Mouse (Mus musculus) heart, adult 10 weeks (tissue): ENCODE results near the gene Pjvk. TPM values are rescaled to one million over a fixed set of nuclear protein-coding genes. Genes with fewer than 3 reads are reported as not detected.

Experiments used
- polyA plus RNA-seq: library from polyadenylated mRNA; stranded (reverse); fragments of 350-450 nt; fragmentation: Illumina TruSeq; extraction: RNeasy Lipid Tissue Mini Kit (QIAGEN cat#74804); gene quantifications from one replicate; pipeline ENCODE4 v1.2.3, GENCODE M21; 2014; ENCODE audit warnings: low read depth, low replicate concordance

Gene Pjvk
- polyA plus RNA-seq: not detected

DNA sequence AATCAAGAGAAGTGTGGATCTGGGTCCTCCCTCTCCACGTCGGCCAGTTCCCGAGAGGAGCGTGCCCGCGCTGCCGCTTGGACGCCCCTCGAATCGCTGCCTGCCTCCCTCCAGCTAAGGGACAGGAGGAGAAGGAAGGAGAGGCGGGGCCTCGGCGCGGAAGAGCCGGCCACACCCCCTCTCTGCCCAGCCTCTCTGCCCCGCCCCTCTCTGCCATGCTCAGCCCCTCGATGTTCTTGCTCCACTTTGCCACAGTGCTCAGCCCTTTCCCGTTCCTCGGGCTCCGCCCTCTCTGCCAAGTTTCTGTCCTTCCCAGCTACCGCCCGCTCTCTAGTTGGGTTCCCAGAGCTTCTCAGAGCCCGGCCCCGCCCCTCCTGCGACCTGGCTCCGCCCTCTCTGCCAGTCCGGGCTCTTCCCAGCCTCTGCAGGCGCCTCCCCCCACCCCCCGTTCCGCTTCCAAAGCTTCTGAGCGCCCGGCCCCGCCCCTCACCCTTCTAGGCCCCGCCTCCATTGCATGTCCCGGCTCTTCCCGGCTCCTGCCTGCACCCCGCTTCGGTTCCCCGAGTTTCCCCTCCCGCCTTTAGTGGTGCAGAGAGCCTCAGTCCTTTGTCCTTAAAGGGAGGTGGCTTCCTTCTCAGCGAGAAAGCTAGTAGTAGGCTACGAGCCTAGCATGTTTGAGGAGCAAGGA is at the start of gene Pjvk, which contains the start of gene Prkra:
Gene Pjvk, plus strand, starts transcription at position 594 of the 688 bp plus-strand sequence.
Gene Prkra, minus strand, starts transcription at position 133 of the 688 bp plus-strand sequence.

DNA sequence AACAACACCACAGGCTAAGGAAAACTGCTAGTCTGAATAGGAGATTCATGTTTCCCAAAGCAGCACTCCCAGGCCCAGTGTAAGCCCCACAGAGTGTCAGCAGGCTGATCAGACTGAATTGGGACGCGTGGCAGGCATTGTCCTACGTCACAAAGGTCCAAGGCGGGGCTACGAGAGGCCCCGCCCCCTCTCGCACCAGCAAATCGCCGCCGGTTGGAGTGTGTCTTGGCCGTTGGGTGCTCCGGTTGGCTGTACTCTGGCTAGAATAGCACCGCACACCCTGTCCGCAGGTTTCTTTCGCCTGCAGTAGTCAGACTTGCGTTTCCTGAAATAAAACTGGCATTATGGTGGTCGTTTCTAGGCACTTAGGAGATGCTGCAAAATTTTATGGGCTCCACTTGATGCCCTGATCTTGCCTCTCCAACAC is 24.7 kb downstream of the Pjvk start, which contains the start of gene Fkbp7:
Gene Fkbp7, minus strand, starts transcription at position 151 of the 427 bp plus-strand sequence.

DNA sequence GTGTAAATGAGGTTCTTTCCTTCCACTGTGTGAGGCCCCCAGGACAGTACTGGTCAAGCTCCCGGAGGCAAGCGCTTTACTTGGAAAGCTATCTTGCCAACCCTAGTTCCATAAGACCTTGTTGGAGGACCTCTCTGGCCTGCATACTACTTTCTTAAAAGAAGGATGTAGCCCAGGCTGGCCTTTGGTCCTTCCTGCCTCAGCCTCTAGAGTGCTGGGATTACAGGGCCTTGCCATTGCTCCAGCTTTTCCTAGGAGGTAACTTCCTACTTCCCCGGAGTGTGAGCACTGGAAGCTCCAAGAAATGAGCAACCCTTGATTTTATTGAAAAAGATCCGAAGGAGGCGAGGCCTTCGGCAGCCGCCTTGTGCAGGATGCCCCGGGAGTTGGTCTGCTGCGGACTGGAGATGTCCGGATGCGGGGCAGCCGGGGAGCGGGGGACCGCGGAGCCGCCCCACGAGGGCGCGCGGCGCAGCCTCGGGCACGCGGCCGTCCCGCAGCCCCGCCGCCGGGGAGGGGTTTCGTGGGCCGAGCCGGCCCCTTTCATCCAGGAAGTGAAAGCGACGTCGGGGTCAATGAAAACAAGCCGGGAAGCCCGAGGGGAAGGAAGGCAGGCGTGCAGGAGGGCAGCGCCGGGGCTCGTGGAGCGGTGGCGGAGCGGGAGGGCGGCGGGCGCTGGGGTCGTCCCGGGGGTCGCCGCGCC is 26.6 kb downstream of the Pjvk start, which contains the start of gene Plekha3:
Gene Plekha3, plus strand, starts transcription at position 557 of the 703 bp plus-strand sequence.

Other genes with a start within 250 kb of the Pjvk start
- 15.7 TPM for gene Osbpl6, start 242.0 kb upstream of the Pjvk start, polyA plus RNA-seq
- 19.2 TPM for gene Prkra, start 461 bp upstream of the Pjvk start, polyA plus RNA-seq
- 49.3 TPM for gene Fkbp7, start 24.6 kb downstream of the Pjvk start, polyA plus RNA-seq
- gene Plekha3, start 26.8 kb downstream of the Pjvk start, polyA plus RNA-seq: 18.2 TPM